Mouse (Mus musculus) myocyte (in vitro differentiated cells): ENCODE results near the gene Slc47a1.

Experiments used
- CEBPB ChIP-seq: IDR thresholded peaks from 2 replicates; pipeline ENCODE4 v1.6.1; 2011; ENCODE audit warnings: mild to moderate bottlenecking, moderate library complexity; ENCODE audit not compliant: poor library complexity, insufficient read depth, severe bottlenecking
- MAX ChIP-seq: IDR thresholded peaks from one replicate; pipeline ENCODE4 v1.6.1; 2011; ENCODE audit warnings: low read depth, mild to moderate bottlenecking, control low read depth
- POLR2A ChIP-seq: IDR thresholded peaks from one replicate; pipeline ENCODE4 v1.6.1; 2011; ENCODE audit warnings: low read depth, mild to moderate bottlenecking, control low read depth, moderate library complexity; ENCODE audit not compliant: insufficient read length
- TCF12 ChIP-seq: IDR thresholded peaks from one replicate; pipeline ENCODE4 v1.6.1; 2011; ENCODE audit warnings: mild to moderate bottlenecking, control low read depth; ENCODE audit not compliant: poor library complexity, insufficient read depth, severe bottlenecking

GRCm38 (mm10) chr11:61378651-61379050 is 506 bp upstream of the Slc47a1 start:
- TF ChIP-seq TCF12 (no peak), POLR2A (no peak), CEBPB (no peak), MAX (no peak)
